Mouse (Mus musculus): ENCODE results near the gene Kcnk10.
"Not testable (repeated sequence)": the region's sequence is repeated elsewhere in the genome, so short reads cannot be mapped to it uniquely, and the experiment has no call there.

Gene Kcnk10

GRCm38 (mm10) chr12:98577861-98578360, at the start of gene Kcnk10:
TSS of gene Kcnk10 (minus strand) at chr12:98578310.
- DNase-seq (ENCODE audit: low spot score in 2 of 2) = peak; percentile 80 to 85

- DNase-seq (ENCODE audit: low spot score in 2 of 2) = peak; percentile 69 to 79
Observed at GRCm38 (mm10) chr12:98627392-98628259, 49.5 kb upstream of the Kcnk10 start, which contains the start of gene Spata7. TSS of gene Spata7 (plus strand) at chr12:98628157.

GRCm38 (mm10) chr12:98623266-98623665, 45.2 kb upstream of the Kcnk10 start:
- DNase-seq (ENCODE audit: low spot score in 2 of 2) = not testable (repeated sequence)

- not testable (repeated sequence) for DNase-seq (ENCODE audit: low spot score in 2 of 2)
Observed at GRCm38 (mm10) chr12:98620922-98621321, 42.8 kb upstream of the Kcnk10 start.

GRCm38 (mm10) chr12:98619496-98619895, 41.4 kb upstream of the Kcnk10 start:
- DNase-seq (ENCODE audit: low spot score in 2 of 2) = no peak

GRCm38 (mm10) chr12:98615746-98616145, 37.6 kb upstream of the Kcnk10 start:
- DNase-seq (ENCODE audit: low spot score in 2 of 2) = peak in 1 of 2 experiments; percentile 7

GRCm38 (mm10) chr12:98614910-98615508, 36.9 kb upstream of the Kcnk10 start:
- DNase-seq (ENCODE audit: low spot score in 2 of 2) = no peak

- no peak for DNase-seq (ENCODE audit: low spot score in 2 of 2)
Observed at GRCm38 (mm10) chr12:98610341-98610740, 32.2 kb upstream of the Kcnk10 start.

- peak in 1 of 2 experiments; percentile 26 for DNase-seq (ENCODE audit: low spot score in 2 of 2)
Observed at GRCm38 (mm10) chr12:98606595-98607290, 28.6 kb upstream of the Kcnk10 start.

- no peak for DNase-seq (ENCODE audit: low spot score in 2 of 2)
Observed at GRCm38 (mm10) chr12:98605264-98605663, 27.2 kb upstream of the Kcnk10 start.

GRCm38 (mm10) chr12:98602114-98602513, 24.0 kb upstream of the Kcnk10 start:
- DNase-seq (ENCODE audit: low spot score in 2 of 2) = no peak

- DNase-seq (ENCODE audit: low spot score in 2 of 2) = no peak
Observed at GRCm38 (mm10) chr12:98600861-98601260, 22.8 kb upstream of the Kcnk10 start.

- DNase-seq (ENCODE audit: low spot score in 2 of 2) = no peak
Observed at GRCm38 (mm10) chr12:98591016-98591415, 12.9 kb upstream of the Kcnk10 start.

- DNase-seq (ENCODE audit: low spot score in 2 of 2) = no peak
Observed at GRCm38 (mm10) chr12:98588573-98588972, 10.5 kb upstream of the Kcnk10 start.

GRCm38 (mm10) chr12:98585302-98585701, 7.2 kb upstream of the Kcnk10 start:
- DNase-seq (ENCODE audit: low spot score in 2 of 2) = peak; percentile 13 to 39

GRCm38 (mm10) chr12:98575942-98576550, 2.1 kb downstream of the Kcnk10 start:
- no peak for DNase-seq (ENCODE audit: low spot score in 2 of 2)

- no peak for DNase-seq (ENCODE audit: low spot score in 2 of 2)
Observed at GRCm38 (mm10) chr12:98575195-98575887, 2.8 kb downstream of the Kcnk10 start.

- DNase-seq (ENCODE audit: low spot score in 2 of 2) = peak; percentile 68 to 77
Observed at GRCm38 (mm10) chr12:98574353-98575194, 3.5 kb downstream of the Kcnk10 start.

- DNase-seq (ENCODE audit: low spot score in 2 of 2) = peak in 1 of 2 experiments; percentile 3
Observed at GRCm38 (mm10) chr12:98573317-98574270, 4.5 kb downstream of the Kcnk10 start.

Data from natural killer cell, adult 2 months (primary cell).